Mouse (Mus musculus) stomach, postnatal 0 days (tissue): ENCODE results near the gene Slc35g2. TPM values are rescaled to one million over a fixed set of nuclear protein-coding genes. Genes with fewer than 3 reads are reported as not detected.

Experiments
- ATAC-seq: fragments of 200-750 bp; cut with Nextera tagmentation; 2 replicates; pipeline ENCODE4 v1.8.0; 2017; ENCODE audit not compliant: low FRiP score, low TSS enrichment
- DNase-seq: peaks from one replicate; pipeline ENCODE4 v3.0.0-alpha.2; 2016; ENCODE audit warnings: low spot score
- H3K27ac ChIP-seq: fragments of 300-500 bp; sonication (generic); replicated peaks from 2 replicates; pipeline ENCODE4 v1.5.1; 2014; ENCODE audit warnings: mild to moderate bottlenecking, control low read depth
- H3K27me3 ChIP-seq: fragments of 300-500 bp; sonication (generic); 2 replicates; pipeline ENCODE4 v1.6.1; 2014; ENCODE audit warnings: low read length; ENCODE audit not compliant: control insufficient read depth, insufficient read depth
- H3K36me3 ChIP-seq: fragments of 300-500 bp; sonication (generic); 2 replicates; pipeline ENCODE4 v1.6.1; 2014; ENCODE audit warnings: low read length, mixed read lengths; ENCODE audit not compliant: control insufficient read depth, insufficient read depth
- H3K4me1 ChIP-seq: fragments of 300-500 bp; sonication (generic); replicated peaks from 2 replicates; pipeline ENCODE4 v1.6.1; 2014; ENCODE audit warnings: antibody characterized with exemption; ENCODE audit not compliant: control insufficient read depth, insufficient read depth
- H3K4me2 ChIP-seq: fragments of 300-500 bp; sonication (generic); replicated peaks from 2 replicates; pipeline ENCODE4 v1.6.1; 2014; ENCODE audit warnings: low read depth, mild to moderate bottlenecking, control low read depth, moderate library complexity
- H3K4me3 ChIP-seq: fragments of 300-500 bp; sonication (generic); 2 replicates; pipeline ENCODE4 v1.5.1; 2014; ENCODE audit warnings: low read depth, low read length, control low read depth
- H3K9ac ChIP-seq: fragments of 300-500 bp; sonication (generic); 2 replicates; pipeline ENCODE4 v1.6.1; 2014; ENCODE audit warnings: mild to moderate bottlenecking, low read length, control low read depth, mixed read lengths
- H3K9me3 ChIP-seq: fragments of 300-500 bp; sonication (generic); 2 replicates; pipeline ENCODE4 v1.6.1; 2016; ENCODE audit warnings: low read length; ENCODE audit not compliant: control insufficient read depth
- CTCF ChIP-seq: IDR thresholded peaks from 2 replicates; pipeline ENCODE4 v1.5.1; 2016; ENCODE audit warnings: antibody characterized with exemption, low read depth, mild to moderate bottlenecking, moderate library complexity
- EP300 ChIP-seq: optimal IDR thresholded peaks from 2 replicates; pipeline ENCODE3; 2016; ENCODE audit warnings: antibody characterized with exemption
- WGBS: fragments of 180-500 bp; shearing (Covaris S2); extraction: QIAGEN DNeasy Blood & Tissue Kit; methylation state at CpG from one replicate; pipeline ENCODE4 v1.1.7; 2014; 5-methylcytosine and 5-hydroxymethylcytosine counted together
- polyA plus RNA-seq: library from polyadenylated mRNA; unstranded; fragments of >200 nt; fragmentation: Nextera tagmentation; extraction: Ambion mirVana; gene quantifications from 2 replicates; pipeline ENCODE4 v1.2.1, GENCODE M21; 2015

Slc35g2 gene
- polyA plus RNA-seq = 6.9 and 7.7 TPM in 2 replicates

- under 1% methylated on average over 54 of the region's 55 CpGs for whole genome bisulfite sequencing
- Histone ChIP-seq H3K36me3 (no peaks in the 10 kb centered on the region), H3K27ac (peak within 1 kb of the TSS; percentile 56), H3K4me2 (peak within 1 kb of the TSS; percentile 95), H3K9ac (peak within 1 kb of the TSS; percentile 67), H3K9me3 (no peaks in the 10 kb centered on the region), H3K27me3 (no peaks in the 10 kb centered on the region), H3K4me1 (0 out of 2 replicates have a peak, but pooled peaks cover 2% of the 10 kb centered on the region), H3K4me3 (peak within 1 kb of the TSS; percentile 61)
- peak; percentile 62 for DNase-seq
- TF ChIP-seq CTCF (no peak; the same call in 1 of the 2 replicates), EP300 (no peak)
- ATAC-seq = peak; percentile 70
Measured at GRCm38 (mm10) chr9:100570626-100571233, at the start of gene Slc35g2. Gene Slc35g2, minus strand, starts transcription at chr9:100571090.

GRCm38 (mm10) chr9:100616947-100617346 is 46.1 kb upstream of the Slc35g2 start:
- DNase-seq (peak; percentile 40), ATAC-seq (no peak)
- peak overlapping the region; percentile 33 for H3K4me2 ChIP-seq
- no peak overlapping the region for H3K27ac ChIP-seq
- no peaks in the 10 kb centered on the region for H3K36me3 ChIP-seq
- no peaks in the 10 kb centered on the region for H3K4me1 ChIP-seq
- no peak overlapping the region for H3K4me3 ChIP-seq
- TF ChIP-seq EP300 = no peak
- TF ChIP-seq CTCF = no peak
- peak overlapping the region; percentile 23; the same call in 1 of the 2 replicates for H3K9ac ChIP-seq
- H3K27me3 ChIP-seq = no peaks in the 10 kb centered on the region
- 25% methylated on average over 11 of the region's 11 CpGs for whole genome bisulfite sequencing
- H3K9me3 ChIP-seq = no peaks in the 10 kb centered on the region

- DNase-seq (no peak), ATAC-seq (no peak)
- Histone ChIP-seq H3K36me3 (no peaks in the 10 kb centered on the region), H3K9ac (no peak overlapping the region), H3K4me2 (no peak overlapping the region), H3K9me3 (no peaks in the 10 kb centered on the region), H3K4me3 (no peak overlapping the region), H3K4me1 (no peaks in the 10 kb centered on the region), H3K27me3 (no peaks in the 10 kb centered on the region), H3K27ac (no peak overlapping the region)
- WGBS = 85% methylated on average over 3 of the region's 3 CpGs
- TF ChIP-seq CTCF (no peak), EP300 (no peak)
Measured at GRCm38 (mm10) chr9:100613501-100614071, 42.7 kb upstream of the Slc35g2 start.

- TF ChIP-seq CTCF (no peak), EP300 (no peak)
- no peak for DNase-seq
Measured at GRCm38 (mm10) chr9:100605985-100606554, 35.2 kb upstream of the Slc35g2 start.

GRCm38 (mm10) chr9:100605522-100605921 is 34.6 kb upstream of the Slc35g2 start:
- H3K27me3 ChIP-seq = no peaks in the 10 kb centered on the region
- no peak overlapping the region for H3K27ac ChIP-seq
- TF ChIP-seq CTCF (no peak), EP300 (no peak)
- no peaks in the 10 kb centered on the region; the same call in 1 of the 2 replicates for H3K4me1 ChIP-seq
- no peak overlapping the region for H3K4me2 ChIP-seq
- H3K9ac ChIP-seq = no peak overlapping the region
- H3K9me3 ChIP-seq = no peaks in the 10 kb centered on the region
- 82% methylated on average over 1 of the region's 1 CpGs for WGBS
- ATAC-seq (no peak), DNase-seq (no peak)
- no peak overlapping the region for H3K4me3 ChIP-seq
- no peaks in the 10 kb centered on the region for H3K36me3 ChIP-seq

More at GRCm38 (mm10) chr9:100605985-100606554, 35.2 kb upstream of the Slc35g2 start:
- Histone ChIP-seq H3K27ac (no peak overlapping the region), H3K27me3 (no peaks in the 10 kb centered on the region), H3K9me3 (no peaks in the 10 kb centered on the region), H3K4me2 (no peak overlapping the region), H3K36me3 (no peaks in the 10 kb centered on the region), H3K4me3 (no peak overlapping the region), H3K4me1 (no peaks in the 10 kb centered on the region; the same call in 1 of the 2 replicates), H3K9ac (no peak overlapping the region)
- no peak for ATAC-seq
- 29% methylated on average over 7 of the region's 7 CpGs for WGBS

GRCm38 (mm10) chr9:100603156-100603555 is 32.3 kb upstream of the Slc35g2 start:
- Histone ChIP-seq H3K9ac (no peak overlapping the region), H3K4me2 (no peak overlapping the region), H3K27ac (no peak overlapping the region), H3K36me3 (no peaks in the 10 kb centered on the region), H3K4me3 (no peak overlapping the region), H3K4me1 (no peaks in the 10 kb centered on the region; the same call in 1 of the 2 replicates), H3K27me3 (no peaks in the 10 kb centered on the region), H3K9me3 (no peaks in the 10 kb centered on the region)
- ATAC-seq (no peak), DNase-seq (no peak)
- WGBS = 61% methylated on average over 5 of the region's 5 CpGs
- TF ChIP-seq EP300 = no peak
- TF ChIP-seq CTCF = no peak
